Mouse (Mus musculus) bone marrow, adult 2 months (tissue): Measurements from ENCODE around the gene Phrf1. TPM values are rescaled to one million over a fixed set of nuclear protein-coding genes. Genes with fewer than 3 reads are reported as not detected.

Source experiments
- H3K27ac ChIP-seq: fragments of 200-500 bp; 2 replicates; pipeline ENCODE4 v1.5.1; 2012; ENCODE audit warnings: low read depth, mild to moderate bottlenecking, control low read depth, inconsistent platforms, low read length; ENCODE audit not compliant: control insufficient read depth, poor library complexity, insufficient read depth
- H3K4me1 ChIP-seq: fragments of 200-500 bp; 2 replicates; pipeline ENCODE4 v1.6.1; 2011; ENCODE audit warnings: low read length; ENCODE audit not compliant: control insufficient read depth, insufficient read depth
- H3K4me3 ChIP-seq: fragments of 200-500 bp; replicated peaks from 2 replicates; pipeline ENCODE3; 2011; ENCODE audit warnings: mild to moderate bottlenecking, low read depth, low read length, control low read depth; ENCODE audit not compliant: control insufficient read depth
- CTCF ChIP-seq: fragments of 200-500 bp; IDR thresholded peaks from 2 replicates; pipeline ENCODE4 v1.5.1; 2011; ENCODE audit warnings: low read length, control low read depth; ENCODE audit not compliant: control insufficient read depth, insufficient read depth
- POLR2A ChIP-seq: fragments of 200-500 bp; IDR thresholded peaks from 2 replicates; pipeline ENCODE4 v1.6.1; 2011; ENCODE audit warnings: low read depth, mild to moderate bottlenecking, control low read depth, low read length, borderline replicate concordance; ENCODE audit not compliant: control insufficient read depth
- WGBS: fragments of 180-500 bp; shearing (Covaris S2); methylation state at CpG from one replicate; pipeline ENCODE4 v1.1.7; 2018; 5-methylcytosine and 5-hydroxymethylcytosine counted together
- polyA plus RNA-seq: library from polyadenylated mRNA; stranded (reverse); fragments of >200 nt; gene quantifications from 2 replicates; pipeline ENCODE4 v1.2.4, GENCODE M21; 2011; ENCODE audit warnings: low replicate concordance; ENCODE audit not compliant: missing spikeins, insufficient read depth, insufficient read length

The Phrf1 gene
- polyA plus RNA-seq, 1 experiment = 130 TPM

GRCm38 (mm10) chr7:141265411-141265738 is 36.8 kb downstream of the Phrf1 start:
- Histone ChIP-seq H3K27ac (peak overlapping the region; percentile 57), H3K4me1 (peaks cover 6% of the 10 kb centered on the region), H3K4me3 (peak overlapping the region; percentile 81)
- no peak; the same call in 1 of the 2 replicates for TF ChIP-seq CTCF
- no peak for TF ChIP-seq POLR2A
- WGBS = 23% methylated on average over 11 of the region's 11 CpGs

- Histone ChIP-seq H3K4me1 (peaks cover 6% of the 10 kb centered on the region), H3K4me3 (peak within 1 kb of the TSS; percentile 81), H3K27ac (peak within 1 kb of the TSS; percentile 83)
- TF ChIP-seq CTCF = no peak
- TF ChIP-seq POLR2A = peak; percentile 81; the same call in 1 of the 2 replicates
- WGBS = under 1% methylated on average over 25 of the region's 25 CpGs
These were observed 37.4 kb downstream of the Phrf1 start, which contains the start of gene Irf7 for GRCm38 (mm10) chr7:141265739-141266561. Gene Irf7 (minus strand): TSS chr7:141266481.

GRCm38 (mm10) chr7:141268466-141269272 is 40.1 kb downstream of the Phrf1 start:
- Histone ChIP-seq H3K4me1 (peaks cover 6% of the 10 kb centered on the region), H3K27ac (peak overlapping the region; percentile 79), H3K4me3 (peak overlapping the region; percentile 49)
- TF ChIP-seq CTCF (no peak), POLR2A (no peak)
- WGBS = 3% methylated on average over 24 of the region's 24 CpGs

- Histone ChIP-seq H3K4me3 (peak overlapping the region; percentile 49), H3K4me1 (peaks cover 6% of the 10 kb centered on the region), H3K27ac (peak overlapping the region; percentile 79)
- 38% methylated on average over 14 of the region's 14 CpGs for WGBS
- no peak for TF ChIP-seq CTCF
- no peak for TF ChIP-seq POLR2A
These were observed 40.6 kb downstream of the Phrf1 start for GRCm38 (mm10) chr7:141269273-141269545.

GRCm38 (mm10) chr7:141270631-141271030 is 42.0 kb downstream of the Phrf1 start:
- H3K4me1 ChIP-seq = peaks cover 5% of the 10 kb centered on the region; the same call in 1 of the 2 replicates

GRCm38 (mm10) chr7:141275356-141275755 is 46.8 kb downstream of the Phrf1 start:
- no peak for TF ChIP-seq CTCF
- no peak overlapping the region for H3K4me3 ChIP-seq
- 84% methylated on average over 9 of the region's 9 CpGs for WGBS
- H3K4me1 ChIP-seq = no peaks in the 10 kb centered on the region
- no peak overlapping the region for H3K27ac ChIP-seq

More at GRCm38 (mm10) chr7:141270631-141271030, 42.0 kb downstream of the Phrf1 start:
- WGBS = 83% methylated on average over 3 of the region's 3 CpGs
- Histone ChIP-seq H3K4me3 (no peak overlapping the region), H3K27ac (no peak overlapping the region)
- TF ChIP-seq CTCF = no peak
- no peak for TF ChIP-seq POLR2A

GRCm38 (mm10) chr7:141276546-141276945 is 48.0 kb downstream of the Phrf1 start, which contains the start of gene Cdhr5:
Gene Cdhr5 (minus strand): TSS chr7:141276786.
- Histone ChIP-seq H3K4me3 (no peak within 1 kb of the TSS), H3K4me1 (no peaks in the 10 kb centered on the region), H3K27ac (no peak within 1 kb of the TSS)
- 66% methylated on average over 11 of the region's 11 CpGs for WGBS
- TF ChIP-seq POLR2A (no peak), CTCF (no peak)
